Mouse (Mus musculus): Measurements from ENCODE around the gene Tmed9.

- no peak for TF ChIP-seq CTCF (IDR thresholded peaks at IDR 0.05; ENCODE audit: low read depth, low read length)
- TF ChIP-seq POLR2A (IDR thresholded peaks at IDR 0.05; ENCODE audit: extremely low read depth, insufficient read depth, low read length), result no peak
Observed at GRCm38 (mm10) chr13:55523951-55524600, 49.5 kb upstream of the Tmed9 start.

Measured in liver, adult 2 months (tissue).